Mouse (Mus musculus): ENCODE results near the gene Agpat1.

The Agpat1 gene

DNA sequence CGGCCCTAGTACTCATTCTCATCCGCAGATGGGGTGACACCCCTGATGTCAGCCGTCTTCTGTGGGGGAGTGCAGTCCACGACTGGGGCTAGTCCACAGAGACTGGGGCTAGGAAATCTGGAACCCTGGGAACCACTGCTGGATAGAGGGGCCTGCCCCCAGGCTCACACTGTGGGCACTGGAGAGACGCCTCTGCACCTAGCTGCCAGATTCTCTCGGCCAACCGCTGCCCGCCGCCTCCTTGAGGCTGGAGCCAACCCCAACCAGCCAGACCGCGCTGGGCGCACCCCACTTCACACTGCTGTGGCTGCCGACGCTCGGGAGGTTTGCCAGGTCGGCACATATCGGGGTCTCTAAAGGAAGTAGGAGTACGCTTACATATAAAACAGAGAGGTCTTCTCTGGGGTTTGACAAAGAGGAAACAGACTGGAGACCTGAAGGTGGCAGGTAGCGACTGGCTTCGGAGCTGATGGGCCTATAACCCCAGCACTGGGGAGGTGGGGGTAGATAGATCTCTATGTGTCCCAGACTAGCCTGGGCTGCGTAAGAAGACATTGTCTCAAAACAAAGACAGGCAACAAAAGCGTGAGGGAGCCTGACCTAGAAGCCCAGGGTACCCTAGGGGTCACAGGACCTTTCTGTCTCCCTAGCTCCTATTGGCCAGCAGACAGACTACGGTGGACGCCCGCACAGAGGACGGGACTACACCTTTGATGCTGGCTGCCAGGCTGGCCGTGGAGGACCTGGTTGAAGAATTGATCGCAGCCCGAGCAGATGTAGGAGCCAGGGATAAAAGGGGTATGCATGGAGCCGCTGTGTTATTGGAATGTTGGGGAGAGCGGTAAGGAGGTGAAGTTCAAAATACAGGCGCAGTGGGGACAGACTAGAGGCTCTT, 17.9 kb upstream of the Agpat1 start:
- DNase-seq (ENCODE audit: low read depth), result no peak

DNA sequence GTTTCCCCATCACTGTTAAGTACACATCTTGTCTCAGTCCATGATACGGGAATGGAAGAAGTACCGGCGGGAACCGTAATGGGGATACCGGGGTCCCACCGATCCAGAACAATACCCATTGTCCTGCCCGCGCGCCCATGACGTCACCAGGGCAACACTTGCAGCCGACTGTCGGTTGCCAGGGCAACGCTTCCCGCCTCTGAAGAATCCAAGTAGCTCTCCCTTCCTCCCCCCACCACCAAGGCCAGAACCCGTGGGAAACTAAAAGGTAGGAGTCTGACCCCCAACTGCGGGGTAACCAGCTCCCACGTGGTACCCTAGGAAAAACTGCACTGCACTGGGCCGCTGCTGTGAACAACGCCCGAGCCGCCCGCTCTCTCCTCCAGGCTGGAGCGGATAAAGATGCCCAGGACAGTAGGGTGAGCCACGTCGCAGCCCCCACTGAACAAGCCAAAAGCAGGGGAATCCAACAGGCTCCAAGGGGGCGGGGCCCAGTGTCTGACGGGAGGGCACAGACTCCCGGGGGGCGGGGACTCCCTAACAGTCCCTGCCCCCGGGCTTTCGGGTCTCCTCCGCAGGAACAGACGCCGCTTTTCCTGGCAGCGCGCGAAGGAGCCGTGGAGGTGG, 17.2 kb upstream of the Agpat1 start:
- peak; percentile 86 for DNase-seq (ENCODE audit: low read depth)

DNA sequence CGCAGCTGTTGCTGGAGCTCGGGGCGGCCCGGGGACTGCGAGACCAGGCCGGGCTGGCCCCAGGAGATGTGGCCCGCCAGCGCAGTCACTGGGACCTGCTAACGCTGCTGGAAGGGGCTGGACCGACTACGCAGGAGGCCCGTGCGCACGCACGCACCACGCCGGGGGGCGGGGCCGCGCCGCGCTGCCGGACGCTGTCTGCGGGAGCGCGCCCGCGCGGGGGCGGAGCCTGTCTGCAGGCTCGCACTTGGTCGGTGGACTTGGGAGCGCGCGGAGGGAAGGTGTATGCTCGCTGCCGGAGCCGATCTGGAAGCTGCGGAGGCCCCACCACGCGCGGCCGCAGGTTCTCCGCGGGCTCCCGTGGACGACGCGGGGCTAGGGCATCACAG, 16.6 kb upstream of the Agpat1 start:
- DNase-seq (ENCODE audit: low read depth), result peak; percentile 92

DNA sequence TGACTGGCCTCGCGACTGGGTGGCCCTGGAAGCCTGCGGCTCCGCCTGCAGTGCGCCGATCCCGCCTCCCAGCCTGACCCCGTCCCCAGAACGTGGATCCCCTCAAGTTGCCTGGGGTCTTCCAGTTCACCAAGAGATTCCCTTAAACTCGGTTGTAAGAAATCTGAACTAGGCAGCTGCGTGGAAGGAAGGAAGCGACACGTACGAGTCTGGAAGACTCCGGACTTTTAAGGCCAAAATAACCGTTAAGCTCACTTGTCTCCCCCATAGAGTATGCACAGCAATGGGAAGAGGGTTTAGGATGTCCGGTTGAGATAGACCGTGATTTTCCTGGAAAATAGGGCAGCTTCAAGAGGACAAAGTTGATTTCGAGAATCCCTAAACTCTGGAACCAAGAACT, 16.2 kb upstream of the Agpat1 start:
- peak; percentile 54 for DNase-seq (ENCODE audit: low read depth)

DNA sequence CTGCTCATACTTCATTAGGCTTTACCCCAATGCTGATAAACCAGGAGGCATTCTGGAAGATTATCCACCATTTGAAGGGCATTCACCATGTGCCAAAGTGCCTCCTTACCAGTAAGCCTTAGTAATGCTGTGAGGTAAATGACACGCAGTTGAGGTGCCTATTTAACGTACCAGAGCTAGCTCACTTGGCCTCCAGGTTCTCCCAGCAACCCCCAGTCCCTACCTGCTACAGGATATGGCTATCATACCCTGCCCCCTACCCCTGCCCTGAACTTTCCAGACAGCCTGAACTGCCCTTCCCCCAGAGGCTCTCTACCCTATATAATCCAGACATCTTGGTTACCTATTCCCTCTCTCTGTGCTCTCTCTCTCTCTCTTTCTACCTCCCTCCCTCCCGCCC, 15.3 kb upstream of the Agpat1 start:
- DNase-seq (ENCODE audit: low read depth), result peak; percentile 24

DNA sequence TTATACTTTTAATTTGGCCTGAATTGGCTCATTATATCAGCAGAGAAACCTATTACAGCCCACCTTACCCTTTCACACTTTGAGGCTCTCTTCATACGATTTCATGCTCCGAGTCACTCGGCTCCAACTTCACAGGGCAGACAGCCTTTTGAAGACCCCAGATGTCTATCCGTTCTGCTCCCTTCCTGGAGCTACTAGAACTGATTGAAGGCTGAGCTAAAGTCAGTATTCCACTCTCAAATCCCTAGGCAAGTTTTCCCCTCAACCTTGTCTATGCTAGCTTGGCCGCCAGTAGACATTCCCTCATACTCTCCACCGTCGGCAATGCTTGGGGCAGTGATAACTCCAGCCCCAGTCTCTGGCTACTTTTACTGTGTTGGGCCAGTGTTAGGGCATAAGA, 14.9 kb upstream of the Agpat1 start:
- DNase-seq (ENCODE audit: low read depth), result no peak

DNA sequence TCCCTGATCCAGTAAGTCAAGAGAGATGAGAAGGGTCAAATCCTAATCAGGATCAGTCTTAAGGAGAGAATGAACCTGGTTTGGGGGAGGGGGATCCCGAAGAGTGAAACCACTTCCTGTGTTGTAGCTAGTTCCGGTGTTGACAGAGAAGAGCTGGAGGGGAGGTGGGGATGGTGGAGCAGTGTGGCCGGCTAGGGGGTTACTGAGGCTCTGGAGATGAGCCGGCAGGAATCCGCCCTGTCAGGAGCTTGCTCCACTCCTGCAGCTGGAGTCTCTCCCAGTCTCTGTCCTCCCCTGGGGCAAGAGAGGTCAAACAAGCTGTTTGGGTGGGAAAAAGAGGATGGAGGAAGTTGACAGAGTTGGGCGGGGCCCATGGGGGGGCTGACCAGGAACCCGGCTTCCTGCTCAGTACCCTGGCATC, 14.4 kb upstream of the Agpat1 start, which contains the start of gene Gpsm3:
TSS of gene Gpsm3 (plus strand) at position 126 of the 421 bp plus-strand sequence.
- peak; percentile 80 for DNase-seq (ENCODE audit: low read depth)

DNA sequence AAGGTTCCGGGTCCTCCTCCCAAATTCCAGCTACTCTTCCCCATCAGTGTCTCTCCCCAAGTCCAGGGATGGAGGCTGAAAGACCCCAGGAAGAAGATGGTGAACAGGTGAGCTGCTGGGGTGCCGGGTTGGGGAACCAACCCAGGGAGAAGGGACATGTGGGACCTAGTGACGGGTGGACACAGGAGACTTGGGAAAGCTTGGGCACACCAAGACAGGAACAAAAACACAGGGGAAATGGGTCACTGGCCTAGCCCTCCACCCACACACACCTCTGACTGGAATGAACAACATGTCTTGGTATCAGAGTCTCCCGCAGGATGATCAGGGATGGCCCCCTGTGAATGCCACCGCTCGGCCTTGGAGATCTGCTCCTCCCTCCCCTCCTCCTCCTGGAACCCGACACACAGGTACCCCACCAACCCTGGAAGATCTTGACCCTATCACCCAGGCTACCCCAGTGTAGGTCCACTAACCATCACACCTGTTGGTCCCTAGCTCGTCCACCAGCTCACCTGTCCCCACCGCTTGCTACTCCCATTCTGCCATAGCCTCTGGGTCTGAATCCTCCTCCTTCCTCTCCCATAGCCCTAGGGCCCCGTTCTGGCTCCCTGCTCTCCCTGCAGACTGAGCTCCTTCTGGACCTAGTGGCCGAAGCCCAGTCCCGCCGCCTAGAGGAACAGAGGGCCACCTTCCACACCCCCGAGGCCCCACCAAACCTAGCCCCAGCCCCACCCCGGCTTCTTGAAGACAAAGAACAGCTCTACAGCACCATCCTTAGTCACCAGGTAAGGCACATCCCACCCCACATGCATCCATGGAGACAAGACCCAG, 13.7 kb upstream of the Agpat1 start:
- DNase-seq (ENCODE audit: low read depth), result peak; percentile 42

DNA sequence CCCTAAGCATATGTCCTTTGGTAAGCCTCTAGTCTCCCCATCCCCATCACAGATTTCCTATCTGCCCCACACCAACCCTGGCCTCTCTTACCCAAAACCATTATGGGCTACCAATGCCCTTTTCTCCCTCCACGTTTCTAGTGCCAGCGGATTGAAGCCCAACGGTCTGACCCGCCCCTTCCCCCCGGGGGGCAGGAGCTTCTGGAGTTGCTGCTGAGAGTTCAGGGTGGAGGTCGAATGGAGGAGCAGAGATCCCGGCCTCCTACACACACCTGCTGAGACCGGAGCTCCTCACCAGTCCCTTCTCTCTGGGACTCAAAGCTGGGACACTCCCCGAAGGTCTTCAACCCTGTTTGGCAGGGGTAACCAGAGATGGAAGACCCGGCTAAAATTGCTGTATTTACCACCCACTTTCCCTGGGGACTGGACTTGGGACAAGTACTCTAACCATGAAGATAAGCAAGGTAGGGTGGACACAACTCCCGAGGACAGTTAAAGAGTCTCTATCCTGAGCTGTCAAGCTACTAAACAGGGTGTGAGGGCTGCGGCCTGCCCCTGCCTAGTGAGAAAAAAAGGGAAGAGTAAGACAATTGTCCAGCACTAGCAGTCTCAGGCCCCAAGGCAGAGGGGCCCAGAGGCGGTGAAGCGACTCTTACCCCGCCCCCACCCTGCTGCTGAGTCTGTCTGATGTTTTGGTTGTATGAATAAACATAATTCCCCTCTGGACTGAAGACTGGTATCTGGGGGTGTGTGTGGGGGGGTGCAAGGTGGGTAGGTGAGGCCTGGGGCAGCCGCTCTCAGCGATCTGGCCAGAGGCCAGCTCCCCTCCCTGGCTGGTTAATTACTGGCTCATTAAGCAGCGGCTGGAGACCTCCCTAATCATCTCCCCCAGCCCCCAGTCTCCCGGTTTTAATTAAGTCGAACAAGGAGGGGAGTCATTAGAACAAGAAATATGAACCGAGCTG, 12.8 kb upstream of the Agpat1 start, which contains the start of gene Pbx2:
TSS of gene Pbx2 (plus strand) at position 238 of the 965 bp plus-strand sequence.
- DNase-seq (ENCODE audit: low read depth), result peak; percentile 57

DNA sequence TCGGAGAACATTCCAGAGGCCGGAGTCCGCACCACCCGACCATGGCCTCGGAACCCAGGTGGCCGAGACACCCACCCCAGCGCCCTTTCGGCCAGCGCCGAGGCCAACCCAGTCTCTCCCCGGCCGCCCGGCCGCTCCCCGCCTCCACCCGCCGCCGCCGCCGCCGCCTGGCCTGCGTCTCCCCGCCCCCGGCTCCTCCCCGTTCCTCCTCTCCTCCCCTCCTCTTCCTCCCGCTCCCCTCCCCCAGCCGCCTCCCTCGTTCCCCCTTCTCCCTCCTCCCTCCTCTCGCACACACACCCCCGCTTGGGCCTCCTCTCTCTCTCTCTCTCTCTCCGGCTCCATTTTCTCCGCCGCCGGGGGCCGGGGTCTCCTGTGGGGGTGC, 12.1 kb upstream of the Agpat1 start:
- peak; percentile 90 for DNase-seq (ENCODE audit: low read depth)

DNA sequence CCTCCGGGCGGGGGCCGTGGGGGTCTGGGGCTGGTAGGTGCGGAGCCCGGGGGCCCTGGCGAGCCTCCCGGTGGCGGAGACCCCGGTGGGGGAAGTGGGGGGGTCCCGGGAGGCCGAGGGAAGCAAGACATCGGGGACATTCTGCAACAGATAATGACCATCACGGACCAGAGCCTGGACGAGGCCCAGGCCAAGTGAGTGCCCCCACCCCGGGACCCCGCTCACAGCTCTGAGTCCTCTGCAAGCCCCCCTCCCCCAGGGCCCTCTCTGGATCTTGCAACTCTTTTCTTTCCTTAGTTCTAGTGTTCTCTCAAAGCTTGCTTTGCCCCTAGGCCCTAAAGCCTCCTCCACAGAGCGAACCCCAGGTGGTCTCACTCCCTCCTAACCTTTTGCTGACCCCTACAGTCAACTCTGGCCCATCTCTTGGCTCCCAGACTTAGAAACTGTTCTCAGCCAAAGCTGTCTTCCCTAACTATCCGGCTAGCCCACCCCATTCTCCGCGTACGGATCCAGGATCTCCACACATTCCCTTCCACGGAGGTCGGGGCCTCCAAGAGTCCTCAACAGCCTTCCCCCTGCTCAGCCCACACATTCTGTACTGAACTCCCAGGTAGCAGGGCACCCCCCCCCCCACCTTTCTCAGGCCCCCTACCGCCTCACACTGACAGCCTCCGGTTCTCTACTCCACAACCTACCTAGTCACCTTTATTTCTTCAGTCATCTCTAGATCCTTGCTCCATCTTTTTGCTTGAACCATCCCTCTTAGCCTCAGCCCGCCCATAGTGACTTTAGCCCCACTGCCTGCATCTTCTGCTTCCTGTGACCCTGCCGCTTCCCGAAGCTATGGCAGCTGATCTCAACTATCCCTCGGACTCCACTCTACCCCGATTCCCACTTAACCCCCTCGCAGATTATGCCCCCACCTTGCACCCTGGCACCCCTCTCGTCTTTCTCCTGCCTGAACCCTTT, 11.2 kb upstream of the Agpat1 start:
- DNase-seq (ENCODE audit: low read depth), result peak; percentile 67

DNA sequence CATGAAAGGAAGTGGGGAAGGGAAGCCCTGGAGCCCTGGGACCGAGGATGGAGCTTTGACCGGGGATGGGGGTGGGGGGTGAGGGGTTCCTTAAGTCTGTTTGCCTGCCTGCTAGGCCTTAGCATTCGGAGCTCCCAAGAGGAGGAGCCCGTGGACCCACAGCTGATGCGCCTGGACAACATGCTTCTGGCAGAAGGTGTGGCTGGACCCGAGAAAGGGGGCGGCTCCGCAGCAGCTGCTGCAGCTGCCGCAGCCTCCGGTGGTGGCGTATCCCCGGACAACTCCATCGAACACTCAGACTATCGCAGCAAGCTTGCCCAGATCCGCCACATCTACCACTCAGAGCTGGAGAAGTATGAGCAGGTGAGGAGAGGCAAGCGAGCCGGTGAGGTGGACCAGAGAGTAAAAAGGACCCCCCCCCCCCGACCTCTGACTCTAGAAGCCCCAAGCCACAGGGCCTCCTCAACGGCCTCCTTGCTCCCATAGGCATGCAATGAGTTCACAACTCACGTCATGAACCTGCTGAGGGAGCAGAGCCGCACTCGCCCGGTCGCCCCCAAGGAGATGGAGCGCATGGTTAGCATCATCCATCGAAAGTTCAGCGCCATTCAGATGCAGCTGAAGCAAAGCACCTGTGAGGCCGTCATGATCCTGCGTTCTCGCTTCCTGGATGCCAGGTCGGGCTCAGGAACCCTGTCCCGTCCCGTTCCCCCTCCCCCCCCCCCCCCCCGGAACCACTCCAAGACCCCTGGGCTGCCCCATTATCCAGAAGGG, 10.1 kb upstream of the Agpat1 start:
- no peak for DNase-seq (ENCODE audit: low read depth)

DNA sequence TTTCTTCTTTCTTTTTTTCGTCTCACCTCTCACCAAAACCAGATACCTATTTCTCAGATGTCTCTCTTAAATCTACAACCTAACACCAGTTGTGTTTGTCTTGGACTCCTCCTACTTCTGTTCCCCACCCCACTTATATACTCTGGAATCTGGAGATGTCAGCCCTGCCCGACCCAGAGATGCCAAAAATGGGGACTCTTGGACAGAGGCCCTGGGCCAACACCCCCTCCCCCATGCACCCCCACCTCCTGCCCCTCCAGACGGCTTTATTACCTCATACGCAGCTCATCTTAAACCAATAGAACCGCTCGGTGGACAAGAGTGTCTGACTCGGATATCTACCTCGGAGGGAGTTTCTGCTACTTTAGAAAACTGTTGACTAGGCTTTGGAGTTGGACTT, 8.0 kb upstream of the Agpat1 start:
- DNase-seq (ENCODE audit: low read depth), result no peak

DNA sequence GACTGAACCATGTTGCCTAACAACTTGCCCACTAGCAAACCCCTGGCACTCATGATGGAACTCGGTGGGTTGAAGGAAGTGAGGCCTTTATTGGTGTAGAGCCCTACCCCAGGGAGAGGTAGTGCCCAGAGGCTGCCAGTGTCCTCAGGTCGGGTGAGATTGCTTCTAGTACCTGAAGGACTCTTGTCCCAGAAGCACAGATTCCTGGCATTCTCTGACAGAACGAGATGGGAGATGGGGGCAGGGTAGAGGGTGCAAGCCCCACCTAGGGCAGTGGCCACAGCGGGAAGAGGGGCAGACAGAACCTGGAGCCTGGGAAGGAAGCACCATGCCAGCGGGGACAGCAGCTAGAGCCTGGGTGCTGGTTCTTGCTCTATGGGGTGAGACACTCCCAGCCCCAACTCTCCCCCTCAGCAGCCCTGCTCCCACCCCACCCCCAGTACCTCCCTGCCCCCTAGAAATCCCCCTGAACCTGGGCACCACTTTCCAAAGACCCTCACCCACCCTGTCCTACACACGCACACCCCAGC, 6.4 kb upstream of the Agpat1 start, which contains the start of gene Ager:
TSS of gene Ager (plus strand) at position 297 of the 530 bp plus-strand sequence.
- no peak for DNase-seq (ENCODE audit: low read depth)

DNA sequence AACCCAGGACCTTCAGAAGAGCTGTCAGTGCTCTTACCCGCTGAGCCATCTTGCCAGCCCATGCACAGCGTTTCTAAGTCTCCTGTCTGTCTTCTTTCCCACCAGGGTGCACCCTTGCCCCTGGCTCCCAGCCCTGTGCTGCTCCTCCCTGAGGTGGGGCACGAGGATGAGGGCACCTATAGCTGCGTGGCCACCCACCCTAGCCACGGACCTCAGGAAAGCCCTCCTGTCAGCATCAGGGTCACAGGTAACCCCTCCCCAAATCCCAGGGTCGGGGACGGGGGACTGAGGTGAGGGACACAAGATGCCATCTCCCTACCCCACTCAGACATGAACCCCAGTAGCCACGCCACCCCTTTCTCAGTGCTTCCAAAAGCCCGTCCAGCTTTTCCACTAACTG, 4.2 kb upstream of the Agpat1 start:
- no peak for DNase-seq (ENCODE audit: low read depth)

DNA sequence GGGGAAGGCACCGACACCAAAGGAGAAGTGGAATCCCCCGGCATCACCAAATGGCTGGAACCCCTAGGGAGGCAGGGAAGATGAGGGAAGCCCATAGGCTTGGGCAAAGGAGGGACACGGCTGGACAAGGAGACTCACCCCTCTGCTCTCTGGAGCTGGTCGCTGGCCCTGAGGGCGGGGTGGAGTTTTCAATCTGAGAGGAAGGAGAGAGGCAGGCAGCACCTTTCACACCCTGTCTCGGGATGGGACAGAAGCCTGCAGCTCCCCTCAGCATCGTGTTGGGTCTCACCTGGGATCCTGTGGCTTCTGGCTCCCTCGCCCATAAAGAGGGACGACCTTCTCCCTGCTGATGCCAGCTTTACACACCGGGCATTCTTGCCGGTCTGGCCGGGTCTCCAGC, 2.3 kb upstream of the Agpat1 start:
- DNase-seq (ENCODE audit: low read depth), result no peak

DNA sequence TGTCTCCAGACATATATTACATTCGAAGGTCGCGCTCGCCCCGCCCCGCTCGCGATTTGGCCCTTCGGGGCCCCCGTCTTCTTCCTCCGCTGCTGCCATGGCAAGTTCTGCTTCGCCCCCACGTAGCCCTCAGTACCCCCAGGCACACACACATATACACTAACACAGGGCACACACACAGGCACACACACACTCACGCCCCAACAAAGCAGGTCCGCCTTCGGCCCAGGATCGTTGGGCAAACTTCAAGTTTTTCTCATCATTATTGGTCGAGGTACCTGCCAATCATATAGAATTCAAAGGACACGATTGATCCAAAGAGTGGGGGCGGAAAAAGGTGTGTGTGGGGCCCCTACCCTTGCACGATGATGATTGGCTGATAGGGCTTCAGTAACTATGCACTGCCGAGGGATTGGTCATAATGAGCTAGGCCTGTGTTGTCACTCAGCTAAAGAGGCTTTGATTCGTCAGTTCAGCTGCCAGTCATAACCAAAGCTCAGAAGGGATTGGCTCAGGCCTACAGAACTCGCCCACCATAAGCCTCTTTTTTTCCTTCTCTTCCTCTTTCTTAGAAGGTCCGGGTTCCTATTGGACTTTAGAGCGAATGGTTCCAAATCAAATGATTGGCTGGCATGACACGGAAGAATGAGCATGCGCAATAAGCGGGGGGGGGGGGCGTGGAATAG, 544 bp upstream of the Agpat1 start, which contains the start of gene Rnf5:
TSS of gene Rnf5 (minus strand) at position 316 of the 686 bp plus-strand sequence.
- DNase-seq (ENCODE audit: low read depth), result peak; percentile 100

Measured in 416B (cell line).